Mouse (Mus musculus) E14TG2a.4 (cell line): ENCODE results near the gene Rftn1.

ENCODE experiments used
- CTCF ChIP-seq: conservative IDR thresholded peaks from 2 replicates; pipeline ENCODE4 v1.5.1; 2014; ENCODE audit warnings: low read length
- NANOG ChIP-seq: IDR thresholded peaks from 2 replicates; pipeline ENCODE4 v1.6.1; 2014; ENCODE audit warnings: borderline replicate concordance, low read length, mixed read lengths
- POU5F1 ChIP-seq: IDR thresholded peaks from 2 replicates; pipeline ENCODE4 v1.6.1; 2014; ENCODE audit warnings: low read length, borderline replicate concordance

- no peak for TF ChIP-seq CTCF
- no peak for TF ChIP-seq POU5F1
- TF ChIP-seq NANOG: no peak
Measured at GRCm38 (mm10) chr17:49996626-49997152, 193.8 kb downstream of the Rftn1 start.
